In the genomic region with DNA sequence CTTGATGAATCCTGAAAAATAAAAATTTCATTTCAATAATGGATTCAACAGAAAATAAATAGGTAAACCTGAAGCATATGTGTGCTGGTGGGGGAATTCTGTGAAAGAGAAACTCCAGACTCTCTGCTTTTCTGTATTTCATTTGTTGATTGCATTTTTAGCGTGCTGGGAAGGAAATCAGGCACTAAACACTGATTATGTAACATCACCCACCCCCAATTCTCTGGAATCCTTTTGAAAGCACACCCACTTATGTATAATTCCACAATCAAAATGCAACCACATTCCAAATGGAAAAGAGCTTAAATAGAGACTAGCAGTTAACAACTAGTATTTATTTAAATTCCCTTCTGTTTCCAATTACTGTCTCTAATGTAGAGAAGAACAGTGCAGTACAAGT, we compare ENCODE assay signal across 20 mouse cellular contexts.
DNase-seq lines count a peak whose midpoint lies in the region; ATAC-seq and TF ChIP-seq lines count a peak whose summit lies in the region.
"Had no signal": no experiment of that assay in that cellular context is flagged by ENCODE, and none has a peak within 500 bp of the region (broad histone marks: within the 10 kb centered on the region; RNA-seq: fewer than 3 reads in every experiment).

No protein-coding gene starts in this region.

- no peak overlapping the region for H3K27ac ChIP-seq in embryonic facial prominence, embryonic 11.5 days (replicated peaks; ENCODE audit: low read depth, low read length)
- H3K27ac ChIP-seq in embryonic facial prominence, embryonic 10.5 days (replicated peaks): no peak overlapping the region
- no peak overlapping the region for H3K27ac ChIP-seq in layer of hippocampus, adult 2 months
- no peak overlapping the region for H3K27ac ChIP-seq in limb, embryonic 13.5 days
- no peak overlapping the region for H3K27ac ChIP-seq in limb, embryonic 10.5 days
- no peak overlapping the region for H3K27ac ChIP-seq in cerebellum, adult 2 months (ENCODE audit: insufficient read depth, low read length)
- H3K27ac ChIP-seq: embryonic facial prominence, embryonic 12.5 days; forebrain, embryonic 12.5 days had no signal

- H3K27me3 ChIP-seq in embryonic facial prominence, embryonic 11.5 days (ENCODE audit: control insufficient read depth, insufficient read depth, low read length): no peaks in the 10 kb centered on the region
- no peaks in the 10 kb centered on the region for H3K27me3 ChIP-seq in embryonic facial prominence, embryonic 10.5 days (replicated peaks; ENCODE audit: low read depth, poor library complexity, severe bottlenecking)
- no peaks in the 10 kb centered on the region for H3K27me3 ChIP-seq in limb, embryonic 13.5 days
- H3K27me3 ChIP-seq in limb, embryonic 10.5 days (ENCODE audit: low read depth, poor library complexity, severe bottlenecking): no peaks in the 10 kb centered on the region
- H3K27me3 ChIP-seq in cerebellum, adult 2 months (ENCODE audit: control insufficient read depth, insufficient read depth, low read length): no peaks in the 10 kb centered on the region
- H3K27me3 ChIP-seq: embryonic facial prominence, embryonic 12.5 days; forebrain, embryonic 12.5 days; heart, embryonic 12.5 days had no signal

- no peak overlapping the region for H3K4me3 ChIP-seq in embryonic facial prominence, embryonic 11.5 days (ENCODE audit: low read depth, low read length)
- no peak overlapping the region for H3K4me3 ChIP-seq in embryonic facial prominence, embryonic 10.5 days
- no peak overlapping the region for H3K4me3 ChIP-seq in layer of hippocampus, adult 2 months
- no peak overlapping the region for H3K4me3 ChIP-seq in limb, embryonic 13.5 days
- H3K4me3 ChIP-seq in limb, embryonic 10.5 days: no peak overlapping the region
- no peak overlapping the region for H3K4me3 ChIP-seq in cerebellum, adult 2 months (replicated peaks; ENCODE audit: insufficient read depth, low read depth, low read length)
- H3K4me3 ChIP-seq: embryonic facial prominence, embryonic 12.5 days; forebrain, embryonic 12.5 days; heart, embryonic 12.5 days had no signal

- no peaks in the 10 kb centered on the region for H3K4me1 ChIP-seq in embryonic facial prominence, embryonic 11.5 days (ENCODE audit: control insufficient read depth, insufficient read depth, low read length)
- H3K4me1 ChIP-seq in embryonic facial prominence, embryonic 10.5 days: no peaks in the 10 kb centered on the region
- no peaks in the 10 kb centered on the region for H3K4me1 ChIP-seq in limb, embryonic 13.5 days
- H3K4me1 ChIP-seq in limb, embryonic 10.5 days: no peaks in the 10 kb centered on the region
- H3K4me1 ChIP-seq in cerebellum, adult 2 months (ENCODE audit: control insufficient read depth, insufficient read depth, low read length): no peaks in the 10 kb centered on the region
- H3K4me1 ChIP-seq: embryonic facial prominence, embryonic 12.5 days; forebrain, embryonic 12.5 days; heart, embryonic 12.5 days had no signal

- TF ChIP-seq CTCF in layer of hippocampus, adult 2 months (conservative IDR thresholded peaks at IDR 0.05): no peak
- no peak for TF ChIP-seq CTCF in cerebellum, adult 2 months (IDR thresholded peaks at IDR 0.05; ENCODE audit: borderline replicate concordance, insufficient read depth, low read depth, low read length)

- no peak for ATAC-seq in embryonic facial prominence, embryonic 11.5 days (replicated peaks; ENCODE audit: insufficient number of reproducible peaks, low FRiP score, low TSS enrichment, low read depth)
- 0 out of 2 replicates have a peak, but pooled peaks have one; percentile 11 for ATAC-seq in limb, embryonic 13.5 days (ENCODE audit: low FRiP score, low read depth)
- ATAC-seq: CD4-positive, CD25-positive, alpha-beta regulatory T cell, adult 4 months; hindbrain, embryonic 16.5 days; inflammation-experienced regulatory T-cells, adult 6 months had no signal

- H3K9me3 ChIP-seq in embryonic facial prominence, embryonic 11.5 days (replicated peaks; ENCODE audit: control insufficient read depth, low read length): no peaks in the 10 kb centered on the region
- H3K9me3 ChIP-seq in embryonic facial prominence, embryonic 10.5 days: no peaks in the 10 kb centered on the region
- H3K9me3 ChIP-seq in limb, embryonic 13.5 days: no peaks in the 10 kb centered on the region
- no peaks in the 10 kb centered on the region for H3K9me3 ChIP-seq in limb, embryonic 10.5 days (replicated peaks)
- H3K9me3 ChIP-seq: embryonic facial prominence, embryonic 12.5 days; forebrain, embryonic 12.5 days; G1E; heart, embryonic 12.5 days had no signal

- 66% methylated on average over 1 of the region's 1 CpGs for WGBS in embryonic facial prominence, embryonic 11.5 days
- WGBS in embryonic facial prominence, embryonic 10.5 days: 57% methylated on average over 1 of the region's 1 CpGs
- 26% methylated on average over 1 of the region's 1 CpGs for WGBS in limb, embryonic 13.5 days
- WGBS in limb, embryonic 10.5 days: 67% methylated on average over 1 of the region's 1 CpGs
- WGBS in cerebellum, adult 2 months: 81% methylated on average over 1 of the region's 1 CpGs

- no peaks in the 10 kb centered on the region for H3K36me3 ChIP-seq in embryonic facial prominence, embryonic 11.5 days (replicated peaks; ENCODE audit: control insufficient read depth, insufficient read depth, low read depth, low read length)
- no peaks in the 10 kb centered on the region for H3K36me3 ChIP-seq in embryonic facial prominence, embryonic 10.5 days (replicated peaks)
- H3K36me3 ChIP-seq in limb, embryonic 13.5 days: no peaks in the 10 kb centered on the region
- H3K36me3 ChIP-seq in limb, embryonic 10.5 days: no peaks in the 10 kb centered on the region
- H3K36me3 ChIP-seq: embryonic facial prominence, embryonic 12.5 days; forebrain, embryonic 12.5 days; G1E; heart, embryonic 12.5 days had no signal

- H3K4me2 ChIP-seq in embryonic facial prominence, embryonic 11.5 days (ENCODE audit: low read depth, low read length): no peak overlapping the region
- H3K4me2 ChIP-seq in limb, embryonic 13.5 days (replicated peaks): no peak overlapping the region
- H3K4me2 ChIP-seq: embryonic facial prominence, embryonic 12.5 days; forebrain, embryonic 12.5 days; heart, embryonic 12.5 days had no signal

- H3K9ac ChIP-seq in embryonic facial prominence, embryonic 11.5 days (replicated peaks; ENCODE audit: low read length): no peak overlapping the region
- no peak overlapping the region for H3K9ac ChIP-seq in limb, embryonic 13.5 days
- H3K9ac ChIP-seq: embryonic facial prominence, embryonic 12.5 days; forebrain, embryonic 12.5 days; heart, embryonic 12.5 days had no signal

- peak; percentile 33 for DNase-seq in embryonic facial prominence, embryonic 11.5 days (ENCODE audit: low spot score)
- DNase-seq in embryonic facial prominence, embryonic 10.5 days (ENCODE audit: low spot score): no peak
- peak; percentile 11 to 58 for DNase-seq in layer of hippocampus, adult 2 months (ENCODE audit: low spot score in 2 of 2)
- DNase-seq in layer of hippocampus, postnatal 10 days (ENCODE audit: low spot score in 2 of 2): no peak
- no peak for DNase-seq in limb, embryonic 10.5 days (ENCODE audit: low spot score)
- no peak for DNase-seq in cerebellum, adult 2 months
- no peak for DNase-seq in lung, postnatal 14 days
- DNase-seq: adrenal gland, postnatal 10 days; B cell, adult 2 months; cerebellum, adult 18-20 months; cerebellum, postnatal 10 days; gastrocnemius, postnatal 36 days had no signal

- TF ChIP-seq POLR2A in cerebellum, adult 2 months (IDR thresholded peaks at IDR 0.05; ENCODE audit: borderline replicate concordance, insufficient read depth, low read length): no peak

Comparison
In these comparisons a context has a peak if more than half of its experiments do, and no peak if none do; other contexts are left out.
1. DNase-seq: peak in embryonic facial prominence, embryonic 11.5 days (single experiment) and layer of hippocampus, adult 2 months (2 of 2); none in embryonic facial prominence, embryonic 10.5 days (single experiment), layer of hippocampus, postnatal 10 days (0 of 2), limb, embryonic 10.5 days (single experiment), cerebellum, adult 2 months (0 of 2) and lung, postnatal 14 days (single experiment).